Mouse (Mus musculus): ENCODE results near the gene Lefty1.

DNA sequence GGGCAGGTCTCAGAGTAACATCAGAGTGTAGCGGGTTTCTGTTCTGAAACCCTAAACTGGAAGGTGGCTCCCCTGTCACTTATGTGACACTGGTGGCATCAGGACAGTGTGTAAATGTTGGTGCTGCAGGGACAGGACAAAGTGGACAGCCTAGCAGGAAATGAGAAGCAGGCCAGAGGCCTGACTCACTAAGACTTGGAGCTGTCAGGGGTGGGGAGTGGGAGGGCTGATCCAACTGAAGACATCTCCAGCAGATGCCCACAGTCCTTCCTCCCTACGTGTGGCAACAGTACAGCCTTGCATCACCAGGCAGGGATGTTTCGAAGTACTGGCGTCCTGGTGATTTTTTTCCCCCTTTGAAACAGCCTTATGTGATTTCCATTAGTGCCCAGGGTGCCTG, 9.7 kb downstream of the Lefty1 start:
- TF ChIP-seq GATA1 (IDR thresholded peaks at IDR 0.05; ENCODE audit: borderline replicate concordance, low read length) (no peak), FLI1 (IDR thresholded peaks at IDR 0.05; ENCODE audit: low read length) (no peak)
